Mouse (Mus musculus): Measurements from ENCODE around the gene Map3k21. TPM values are rescaled to one million over a fixed set of nuclear protein-coding genes. Genes with fewer than 3 reads are reported as not detected.

Gene Map3k21
- polyA plus RNA-seq, 1 experiment, result not detected

DNA sequence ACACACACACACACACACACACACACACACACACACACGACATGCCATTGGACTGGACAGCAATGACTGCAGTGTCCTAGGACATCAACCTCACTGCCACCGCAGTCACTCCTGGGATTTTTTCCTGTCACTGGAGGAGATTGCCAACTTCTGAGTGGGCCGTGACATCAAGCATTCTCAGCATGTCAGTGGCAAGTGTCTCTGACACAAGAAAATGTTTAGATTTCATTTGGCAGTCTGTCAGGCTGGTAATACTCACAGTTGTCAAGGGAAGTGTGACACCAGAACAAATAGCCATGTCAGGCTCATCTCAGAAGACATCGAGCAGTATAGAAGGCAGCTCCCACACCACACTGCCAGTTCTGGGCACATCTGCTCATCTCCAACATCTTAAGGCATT lies 29.8 kb upstream of the Map3k21 start:
- TF ChIP-seq POLR2A (IDR thresholded peaks at IDR 0.05; ENCODE audit: insufficient read depth, low read depth, low read length) (no peak), CTCF (IDR thresholded peaks at IDR 0.05; ENCODE audit: insufficient read depth, low read depth, low read length) (no peak)
- Histone ChIP-seq H3K4me1 (ENCODE audit: control insufficient read depth, insufficient read depth, low read length) (no peaks in the 10 kb centered on the region), H3K4me3 (ENCODE audit: insufficient read depth, low read depth, low read length) (no peak overlapping the region), H3K27ac (ENCODE audit: insufficient read depth, low read depth, low read length) (no peak overlapping the region)
- 91% methylated on average over 4 of the region's 4 CpGs for WGBS

- TF ChIP-seq CTCF (IDR thresholded peaks at IDR 0.05; ENCODE audit: insufficient read depth, low read depth, low read length) (no peak), POLR2A (IDR thresholded peaks at IDR 0.05; ENCODE audit: insufficient read depth, low read depth, low read length) (no peak)
- no peaks in the 10 kb centered on the region for H3K4me1 ChIP-seq (ENCODE audit: control insufficient read depth, insufficient read depth, low read length)
- H3K27ac ChIP-seq (ENCODE audit: insufficient read depth, low read depth, low read length), result no peak overlapping the region
- 92% methylated on average over 9 of the region's 9 CpGs for WGBS
- H3K4me3 ChIP-seq (ENCODE audit: insufficient read depth, low read depth, low read length), result no peak overlapping the region
Measured at GRCm38 (mm10) chr8:125887549-125887948, 22.7 kb upstream of the Map3k21 start.

DNA sequence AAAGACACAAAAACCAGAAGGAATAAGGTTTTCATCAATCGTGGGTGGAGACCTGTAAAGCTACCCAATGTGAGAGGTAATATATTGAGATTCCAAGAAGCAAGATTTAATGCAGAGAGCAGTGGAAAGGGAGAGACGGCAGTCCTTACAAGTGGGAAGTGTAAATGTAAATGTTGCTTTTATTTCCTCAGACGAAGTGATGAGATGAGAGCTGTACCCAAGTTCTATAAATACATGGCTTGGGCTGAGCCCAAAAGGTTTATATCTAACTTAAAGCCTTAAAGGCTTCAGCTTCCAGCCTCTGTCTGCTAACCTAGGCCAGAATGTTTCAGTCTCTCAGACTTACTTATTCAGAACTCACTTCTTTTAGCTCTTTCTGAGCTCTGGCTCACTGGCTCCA lies 20.3 kb upstream of the Map3k21 start:
- WGBS, result 79% methylated on average over 3 of the region's 3 CpGs
- Histone ChIP-seq H3K4me1 (ENCODE audit: control insufficient read depth, insufficient read depth, low read length) (no peaks in the 10 kb centered on the region), H3K27ac (ENCODE audit: insufficient read depth, low read depth, low read length) (no peak overlapping the region), H3K4me3 (ENCODE audit: insufficient read depth, low read depth, low read length) (no peak overlapping the region)
- TF ChIP-seq POLR2A (IDR thresholded peaks at IDR 0.05; ENCODE audit: insufficient read depth, low read depth, low read length) (no peak), CTCF (IDR thresholded peaks at IDR 0.05; ENCODE audit: insufficient read depth, low read depth, low read length) (no peak)

DNA sequence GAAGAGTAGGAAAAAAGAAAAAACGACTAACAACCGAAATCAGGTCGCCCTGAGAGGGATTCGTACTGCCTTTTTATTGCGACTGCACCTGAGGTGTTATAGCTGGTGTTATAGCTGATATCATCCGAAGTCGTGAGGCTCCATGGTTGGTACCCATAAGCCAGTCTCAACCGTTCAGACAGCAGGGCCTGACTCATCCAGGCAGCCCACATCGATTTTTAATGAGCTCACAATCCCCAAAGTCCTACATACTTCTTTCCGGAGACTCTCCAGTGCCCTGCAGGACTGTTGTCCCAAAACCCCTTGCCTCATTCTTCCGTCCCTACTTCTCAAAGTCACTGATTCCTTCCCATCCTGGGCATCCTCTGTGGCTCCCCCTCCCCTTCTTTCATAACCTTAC lies 12.9 kb upstream of the Map3k21 start:
- 55% methylated on average over 11 of the region's 11 CpGs for WGBS
- no peak overlapping the region for H3K27ac ChIP-seq (ENCODE audit: insufficient read depth, low read depth, low read length)
- TF ChIP-seq CTCF (IDR thresholded peaks at IDR 0.05; ENCODE audit: insufficient read depth, low read depth, low read length), result no peak
- no peak for TF ChIP-seq POLR2A (IDR thresholded peaks at IDR 0.05; ENCODE audit: insufficient read depth, low read depth, low read length)
- H3K4me3 ChIP-seq (ENCODE audit: insufficient read depth, low read depth, low read length), result peak overlapping the region; percentile 71
- peaks cover 11% of the 10 kb centered on the region for H3K4me1 ChIP-seq (ENCODE audit: control insufficient read depth, insufficient read depth, low read length)

DNA sequence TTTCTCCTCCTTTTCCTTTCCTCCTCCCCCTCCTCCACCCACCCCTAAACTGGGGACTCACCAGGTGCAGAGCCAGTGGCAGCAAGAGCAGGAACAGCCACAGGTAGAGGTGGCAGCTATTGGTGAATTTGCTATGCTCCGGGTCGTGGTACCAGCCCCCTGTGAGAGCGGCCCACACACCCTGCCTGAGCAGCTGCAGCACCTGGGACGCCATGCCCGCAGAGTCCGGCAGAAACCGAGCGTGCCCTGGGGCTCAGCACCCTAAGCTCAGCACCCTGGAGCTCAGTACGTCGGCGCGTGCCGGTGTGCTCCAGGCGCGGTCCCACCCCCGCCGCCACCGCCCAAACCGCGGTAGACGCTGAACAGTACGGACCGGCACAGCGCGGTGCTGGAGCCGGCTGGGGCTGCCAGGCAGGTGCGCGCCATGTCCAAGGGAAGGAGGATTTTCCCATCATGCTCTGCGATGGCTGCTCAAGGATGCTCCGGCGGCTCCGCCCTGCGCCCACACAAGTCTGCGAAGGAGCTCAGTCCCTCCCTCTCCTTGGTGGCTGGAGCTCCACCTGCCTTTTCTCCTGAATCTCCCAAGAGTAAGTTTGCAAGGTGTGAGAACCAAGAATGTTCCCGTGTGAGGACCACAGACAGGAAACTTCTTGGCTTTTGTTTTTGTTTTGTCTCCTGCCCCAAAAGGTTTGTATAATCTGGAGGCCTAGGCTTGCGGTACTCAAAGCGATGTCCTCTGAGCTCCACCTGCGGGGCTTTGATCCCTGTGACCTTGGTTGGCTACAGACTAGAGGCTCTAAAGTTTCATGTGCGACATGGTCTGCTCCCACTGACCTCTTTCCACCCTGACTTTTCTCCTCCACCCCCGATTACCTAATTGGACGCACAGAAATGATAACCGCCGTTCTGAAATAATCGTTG lies 12.1 kb upstream of the Map3k21 start, which contains the start of gene Pcnx2:
Pcnx2 (minus strand) TSS at position 450 of the 921 bp plus-strand sequence.
- Histone ChIP-seq H3K4me1 (ENCODE audit: control insufficient read depth, insufficient read depth, low read length) (peaks cover 11% of the 10 kb centered on the region), H3K4me3 (ENCODE audit: insufficient read depth, low read depth, low read length) (peak within 1 kb of the TSS; percentile 71), H3K27ac (ENCODE audit: insufficient read depth, low read depth, low read length) (no peak within 1 kb of the TSS)
- WGBS, result 3% methylated on average over 44 of the region's 44 CpGs
- no peak for TF ChIP-seq CTCF (IDR thresholded peaks at IDR 0.05; ENCODE audit: insufficient read depth, low read depth, low read length)
- no peak for TF ChIP-seq POLR2A (IDR thresholded peaks at IDR 0.05; ENCODE audit: insufficient read depth, low read depth, low read length)

GRCm38 (mm10) chr8:125898899-125899298 lies 11.4 kb upstream of the Map3k21 start:
- TF ChIP-seq CTCF (IDR thresholded peaks at IDR 0.05; ENCODE audit: insufficient read depth, low read depth, low read length) (no peak), POLR2A (IDR thresholded peaks at IDR 0.05; ENCODE audit: insufficient read depth, low read depth, low read length) (no peak)
- Histone ChIP-seq H3K27ac (ENCODE audit: insufficient read depth, low read depth, low read length) (no peak overlapping the region), H3K4me1 (ENCODE audit: control insufficient read depth, insufficient read depth, low read length) (peaks cover 11% of the 10 kb centered on the region), H3K4me3 (ENCODE audit: insufficient read depth, low read depth, low read length) (no peak overlapping the region)
- WGBS, result under 1% methylated on average over 6 of the region's 6 CpGs

- WGBS, result 52% methylated on average over 2 of the region's 2 CpGs
- TF ChIP-seq POLR2A (IDR thresholded peaks at IDR 0.05; ENCODE audit: insufficient read depth, low read depth, low read length) (no peak), CTCF (IDR thresholded peaks at IDR 0.05; ENCODE audit: insufficient read depth, low read depth, low read length) (no peak)
- H3K4me1 ChIP-seq (ENCODE audit: control insufficient read depth, insufficient read depth, low read length), result peaks cover 11% of the 10 kb centered on the region
- no peak overlapping the region for H3K27ac ChIP-seq (ENCODE audit: insufficient read depth, low read depth, low read length)
- H3K4me3 ChIP-seq (ENCODE audit: insufficient read depth, low read depth, low read length), result no peak overlapping the region
Measured at GRCm38 (mm10) chr8:125901167-125901566, 9.1 kb upstream of the Map3k21 start.

- H3K27ac ChIP-seq (ENCODE audit: insufficient read depth, low read depth, low read length), result no peak overlapping the region
- 53% methylated on average over 3 of the region's 3 CpGs for WGBS
- H3K4me3 ChIP-seq (ENCODE audit: insufficient read depth, low read depth, low read length), result no peak overlapping the region
- no peak for TF ChIP-seq CTCF (IDR thresholded peaks at IDR 0.05; ENCODE audit: insufficient read depth, low read depth, low read length)
- no peak for TF ChIP-seq POLR2A (IDR thresholded peaks at IDR 0.05; ENCODE audit: insufficient read depth, low read depth, low read length)
- H3K4me1 ChIP-seq (ENCODE audit: control insufficient read depth, insufficient read depth, low read length), result peaks cover 4% of the 10 kb centered on the region; the same call in 1 of the 2 replicates
Measured at GRCm38 (mm10) chr8:125902521-125902920, 7.7 kb upstream of the Map3k21 start.

DNA sequence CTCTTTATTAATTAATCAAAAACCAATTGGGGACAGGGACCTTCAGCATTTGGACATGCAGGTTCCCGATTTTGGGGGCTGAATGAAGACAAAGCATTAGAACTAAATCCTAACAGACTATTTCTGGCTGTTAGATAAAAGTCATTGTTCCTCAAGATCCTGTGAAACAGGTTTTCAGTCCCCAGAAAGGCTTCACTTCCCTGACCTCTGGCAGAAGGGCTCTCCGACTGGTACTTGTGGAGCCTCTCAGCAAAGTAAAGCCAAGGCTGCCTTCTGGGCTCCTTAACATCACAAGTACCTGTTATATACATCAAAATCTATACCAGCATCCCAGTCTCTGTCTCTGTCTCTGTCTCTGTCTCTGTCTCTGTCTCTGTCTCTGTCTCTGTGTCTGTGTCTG lies 4.9 kb upstream of the Map3k21 start:
- Histone ChIP-seq H3K4me3 (ENCODE audit: insufficient read depth, low read depth, low read length) (no peak overlapping the region), H3K4me1 (ENCODE audit: control insufficient read depth, insufficient read depth, low read length) (peaks cover 9% of the 10 kb centered on the region), H3K27ac (ENCODE audit: insufficient read depth, low read depth, low read length) (no peak overlapping the region)
- no peak for TF ChIP-seq CTCF (IDR thresholded peaks at IDR 0.05; ENCODE audit: insufficient read depth, low read depth, low read length)
- TF ChIP-seq POLR2A (IDR thresholded peaks at IDR 0.05; ENCODE audit: insufficient read depth, low read depth, low read length), result no peak
- 81% methylated on average over 2 of the region's 2 CpGs for WGBS

Data from olfactory bulb, adult 2 months (tissue).